Mouse (Mus musculus): ENCODE results near the gene Tcaim.

DNA sequence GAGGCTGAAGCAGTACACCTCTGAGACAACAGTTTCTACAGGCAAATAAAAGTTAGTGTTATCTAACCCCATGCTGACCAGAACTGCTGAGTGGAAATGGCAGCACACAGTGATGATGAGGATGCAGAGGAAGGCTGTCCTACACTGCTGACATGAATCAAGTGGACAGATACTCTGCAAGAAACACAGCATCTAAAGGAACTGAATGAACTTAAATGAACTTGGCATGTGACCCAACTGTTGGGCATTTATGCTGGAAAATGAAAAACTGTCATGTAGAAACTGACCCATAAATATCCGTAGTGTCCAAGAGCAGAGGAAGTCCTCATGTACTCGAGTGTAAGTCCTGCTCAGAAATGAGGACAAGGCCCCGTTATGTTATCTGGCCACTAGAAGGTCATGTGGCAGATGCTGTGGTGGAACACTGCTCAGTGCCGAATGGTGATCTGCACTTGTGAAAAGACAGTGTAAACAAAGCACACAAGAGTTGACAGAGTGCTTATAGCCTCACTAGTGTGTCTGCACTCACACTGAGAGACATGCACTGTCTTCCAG lies 24.6 kb downstream of the Tcaim start:
- no peak for TF ChIP-seq CTCF (IDR thresholded peaks at IDR 0.05; ENCODE audit: borderline replicate concordance, insufficient read depth, low read depth, low read length)
- TF ChIP-seq POLR2A (IDR thresholded peaks at IDR 0.05; ENCODE audit: borderline replicate concordance, insufficient read depth, low read length), result no peak

Measured in cerebellum, adult 2 months (tissue).